Mouse (Mus musculus) stomach, embryonic 15.5 days (tissue): ENCODE measurements around the gene Cdyl. TPM values are rescaled to one million over a fixed set of nuclear protein-coding genes. Genes with fewer than 3 reads are reported as not detected.
A peak's percentile ranks its signal among the peaks of the same experiment; 100 is the strongest.

Experiments used
- ATAC-seq: fragments of 200-750 bp; cut with Nextera tagmentation; 2 replicates; pipeline ENCODE4 v1.8.0; 2017; ENCODE audit warnings: low read depth, moderate number of reproducible peaks, moderate TSS enrichment; ENCODE audit not compliant: insufficient read depth, low FRiP score
- H3K27ac ChIP-seq: fragments of 300-500 bp; sonication (generic); 2 replicates; pipeline ENCODE4 v1.5.1; 2015; ENCODE audit warnings: mild to moderate bottlenecking, inconsistent platforms
- H3K27me3 ChIP-seq: fragments of 300-500 bp; sonication (generic); replicated peaks from 2 replicates; pipeline ENCODE4 v1.6.1; 2015; ENCODE audit warnings: inconsistent platforms
- H3K36me3 ChIP-seq: fragments of 300-500 bp; sonication (generic); 2 replicates; pipeline ENCODE4 v1.6.1; 2015; ENCODE audit warnings: inconsistent platforms
- H3K4me1 ChIP-seq: fragments of 300-500 bp; sonication (generic); 2 replicates; pipeline ENCODE4 v1.6.1; 2015; ENCODE audit warnings: inconsistent platforms
- H3K4me2 ChIP-seq: fragments of 300-500 bp; sonication (generic); 2 replicates; pipeline ENCODE4 v1.6.1; 2015; ENCODE audit warnings: mild to moderate bottlenecking, inconsistent platforms
- H3K4me3 ChIP-seq: fragments of 300-500 bp; sonication (generic); replicated peaks from 2 replicates; pipeline ENCODE4 v1.5.1; 2015; ENCODE audit warnings: inconsistent platforms
- H3K9ac ChIP-seq: fragments of 300-500 bp; sonication (generic); 2 replicates; pipeline ENCODE4 v1.6.1; 2015; ENCODE audit warnings: inconsistent platforms
- H3K9me3 ChIP-seq: fragments of 300-500 bp; sonication (generic); 2 replicates; pipeline ENCODE4 v1.6.1; 2016; ENCODE audit warnings: inconsistent platforms
- WGBS: fragments of 180-500 bp; shearing (Covaris S2); methylation state at CpG from one replicate; pipeline ENCODE4 v1.1.7; 2015; 5-methylcytosine and 5-hydroxymethylcytosine counted together
- polyA plus RNA-seq: library from polyadenylated mRNA; unstranded; fragments of >200 nt; fragmentation: Nextera tagmentation; extraction: Ambion mirVana; gene quantifications from 2 replicates; pipeline ENCODE4 v1.2.1, GENCODE M21; 2015

Gene Cdyl
- polyA plus RNA-seq, 1 experiment from 2014 or later = 12.1 TPM

- Histone ChIP-seq H3K4me3 (peak within 1 kb of the TSS; percentile 81), H3K36me3 (no peaks in the 10 kb centered on the region), H3K9me3 (no peaks in the 10 kb centered on the region), H3K9ac (peak within 1 kb of the TSS; percentile 23; the same call in 1 of the 2 replicates), H3K27ac (peak within 1 kb of the TSS; percentile 65; the same call in 1 of the 2 replicates), H3K4me1 (no peaks in the 10 kb centered on the region), H3K27me3 (no peaks in the 10 kb centered on the region), H3K4me2 (peak within 1 kb of the TSS; percentile 57)
- under 1% methylated on average over 35 of the region's 35 CpGs for WGBS
- ATAC-seq = peak; percentile 100
Measured at GRCm38 (mm10) chr13:35905879-35906481, 246.3 kb downstream of the Cdyl start, which contains the start of gene Rpp40. Gene Rpp40, minus strand, starts transcription at chr13:35906359.

GRCm38 (mm10) chr13:35911476-35911875 is 251.8 kb downstream of the Cdyl start:
- H3K36me3 ChIP-seq = no peaks in the 10 kb centered on the region
- H3K9me3 ChIP-seq = no peaks in the 10 kb centered on the region
- H3K4me2 ChIP-seq = no peak overlapping the region
- ATAC-seq = no peak
- H3K9ac ChIP-seq = no peak overlapping the region
- H3K27ac ChIP-seq = no peak overlapping the region
- no peaks in the 10 kb centered on the region for H3K27me3 ChIP-seq
- 92% methylated on average over 1 of the region's 1 CpGs for WGBS
- no peak overlapping the region for H3K4me3 ChIP-seq
- no peaks in the 10 kb centered on the region for H3K4me1 ChIP-seq

Other genes starting within 250 kb of the Cdyl start
- gene Rpp40, start 246.5 kb downstream of the Cdyl start, polyA plus RNA-seq = 16.8 and 18.9 TPM in 2 replicates